Mouse (Mus musculus) ES-Bruce4 (cell line): ENCODE measurements around the gene Ncan.

Source experiments
- CTCF ChIP-seq: IDR thresholded peaks from one replicate; pipeline ENCODE4 v1.8.1; 2011; ENCODE audit warnings: low read depth, low read length
- POLR2A ChIP-seq: IDR thresholded peaks from one replicate; pipeline ENCODE4 v1.8.1; 2011; ENCODE audit warnings: low read length; ENCODE audit not compliant: insufficient read depth

- TF ChIP-seq CTCF (no peak), POLR2A (peak; percentile 15)
Measured at GRCm38 (mm10) chr8:70139026-70139857, 18.6 kb upstream of the Ncan start, which contains the start of the genes Rfxank, Borcs8 and Mef2b.
